Mouse (Mus musculus) brain, embryonic 18.5 days (tissue): Measurements from ENCODE around the gene Clnk.

Experiments used
- DNase-seq: peaks from one replicate; pipeline ENCODE4 v3.0.0-alpha.2; 2012; ENCODE audit warnings: low read depth, low spot score

The Clnk gene

GRCm38 (mm10) chr5:38857591-38857990, 19.0 kb downstream of the Clnk start:
- no peak for DNase-seq

DNA sequence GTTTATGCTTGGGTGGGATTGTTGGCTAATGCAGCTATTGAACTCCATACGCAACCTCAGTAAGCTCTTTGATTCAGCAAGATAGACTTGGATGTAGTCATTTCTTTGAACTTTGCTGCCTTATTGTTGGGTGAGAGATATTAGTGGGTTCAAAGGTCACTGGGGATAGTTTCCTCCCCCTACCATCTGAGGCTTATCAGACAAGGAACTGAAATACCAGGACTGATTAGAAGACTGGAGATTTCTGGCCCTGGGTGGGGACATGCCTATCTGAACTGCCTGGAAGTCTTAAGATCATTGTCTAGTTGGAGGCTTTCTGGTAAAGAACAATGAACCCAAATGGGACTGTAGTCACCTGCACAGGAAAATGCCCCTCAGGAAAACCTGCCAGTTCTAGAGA, 26.4 kb downstream of the Clnk start:
- no peak for DNase-seq

- no peak for DNase-seq
These were observed 31.1 kb downstream of the Clnk start for GRCm38 (mm10) chr5:38845529-38845928.

DNA sequence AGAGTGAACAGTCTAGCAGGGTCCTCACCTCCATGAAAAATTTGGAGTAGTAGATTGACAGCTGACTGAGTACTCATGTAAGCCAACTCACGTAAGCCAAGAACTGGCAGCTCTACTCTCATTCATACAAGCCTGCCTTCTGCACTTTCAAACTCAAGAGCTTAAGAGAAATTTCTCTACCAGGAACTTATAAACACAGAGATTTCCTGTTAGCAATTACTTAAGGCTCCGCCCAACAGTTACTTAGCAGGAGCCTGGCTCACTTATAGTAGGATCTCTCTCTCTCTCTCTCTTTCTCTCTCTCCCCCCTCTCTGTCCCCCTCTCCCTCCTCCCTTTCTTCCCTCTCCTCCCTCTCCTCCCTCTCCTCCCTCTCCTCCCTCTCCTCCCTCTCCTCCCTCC, 32.3 kb downstream of the Clnk start:
- DNase-seq, result no peak

- no peak for DNase-seq
These were observed 36.6 kb downstream of the Clnk start for GRCm38 (mm10) chr5:38839981-38840380.

DNA sequence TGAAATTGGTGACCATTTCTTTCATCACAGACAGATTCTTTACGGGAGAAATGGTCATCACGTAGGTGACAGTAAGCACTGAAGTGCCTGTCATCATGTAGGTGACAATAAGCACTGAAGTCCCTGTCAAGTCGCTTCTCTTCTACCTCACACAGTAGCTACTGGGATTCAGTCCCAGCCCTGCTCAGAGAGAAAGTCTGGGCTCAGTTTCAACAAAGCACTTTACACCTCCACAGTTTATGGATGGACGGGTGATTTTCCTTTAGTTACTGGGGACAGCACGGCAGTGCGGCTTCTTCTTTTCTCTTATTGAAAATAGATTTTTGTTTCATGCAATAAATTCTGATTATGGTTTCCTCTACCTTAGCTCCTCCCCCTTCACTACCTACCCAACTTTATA, 49.3 kb downstream of the Clnk start:
- DNase-seq, result no peak

DNA sequence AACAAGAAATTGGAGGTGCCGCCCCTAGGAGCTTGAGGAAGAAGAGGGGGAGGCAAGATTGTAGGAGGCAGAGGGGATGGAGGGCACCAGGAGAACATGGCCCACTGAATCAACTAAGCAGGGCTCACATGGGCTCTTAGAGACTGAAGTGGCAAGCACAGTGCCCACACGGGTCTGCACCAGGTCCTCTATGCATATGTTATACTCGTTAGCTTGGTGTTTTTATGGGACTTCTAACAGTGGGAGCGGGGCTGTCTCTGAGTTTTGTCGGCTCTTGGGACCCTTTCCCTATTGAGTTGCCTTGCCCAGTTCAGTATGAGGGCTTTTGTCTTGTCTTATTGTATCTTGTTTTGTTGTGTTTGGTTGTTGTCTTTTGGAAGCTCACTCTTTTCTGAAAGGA, 50.0 kb downstream of the Clnk start:
- DNase-seq, result no peak

DNA sequence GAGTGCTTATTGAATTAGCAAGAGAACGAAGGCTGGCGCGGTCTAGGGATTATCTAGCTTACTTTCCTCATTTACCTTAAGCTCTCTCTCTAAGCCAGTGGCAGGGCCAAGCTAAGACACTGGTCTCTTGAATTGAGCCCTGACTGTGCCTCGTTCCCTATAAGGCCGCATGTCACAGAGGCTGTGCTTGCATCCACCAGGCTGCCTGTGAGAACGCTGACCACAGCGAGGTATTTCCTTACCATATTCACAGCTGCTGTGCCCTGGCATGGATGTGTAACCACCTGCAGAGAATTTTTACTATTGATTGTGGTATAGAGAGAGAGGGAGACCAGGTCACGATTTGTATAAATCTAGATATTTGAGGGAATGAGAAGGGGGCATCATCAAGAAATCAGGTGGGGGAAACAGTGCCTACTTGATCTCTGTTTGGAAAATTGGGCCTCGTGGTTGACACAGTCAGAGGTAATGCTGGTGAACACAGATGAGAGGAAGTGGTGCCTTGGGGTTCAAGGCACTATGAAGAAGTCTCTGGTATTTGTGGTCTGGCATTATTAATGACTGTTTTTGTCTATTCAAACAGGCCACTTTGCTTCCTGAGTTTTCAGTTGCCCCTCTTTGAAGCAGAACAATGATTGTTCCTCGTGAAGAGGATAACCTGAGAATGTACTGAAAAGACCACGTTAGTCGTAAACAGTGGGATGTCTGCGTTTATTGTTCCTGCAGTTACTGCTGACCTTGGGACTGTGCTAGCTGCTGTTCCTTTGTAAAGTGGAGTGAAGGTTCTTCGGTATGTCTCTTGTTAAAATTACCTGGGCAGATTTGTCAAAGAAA, 52.3 kb downstream of the Clnk start:
- no peak for DNase-seq

DNA sequence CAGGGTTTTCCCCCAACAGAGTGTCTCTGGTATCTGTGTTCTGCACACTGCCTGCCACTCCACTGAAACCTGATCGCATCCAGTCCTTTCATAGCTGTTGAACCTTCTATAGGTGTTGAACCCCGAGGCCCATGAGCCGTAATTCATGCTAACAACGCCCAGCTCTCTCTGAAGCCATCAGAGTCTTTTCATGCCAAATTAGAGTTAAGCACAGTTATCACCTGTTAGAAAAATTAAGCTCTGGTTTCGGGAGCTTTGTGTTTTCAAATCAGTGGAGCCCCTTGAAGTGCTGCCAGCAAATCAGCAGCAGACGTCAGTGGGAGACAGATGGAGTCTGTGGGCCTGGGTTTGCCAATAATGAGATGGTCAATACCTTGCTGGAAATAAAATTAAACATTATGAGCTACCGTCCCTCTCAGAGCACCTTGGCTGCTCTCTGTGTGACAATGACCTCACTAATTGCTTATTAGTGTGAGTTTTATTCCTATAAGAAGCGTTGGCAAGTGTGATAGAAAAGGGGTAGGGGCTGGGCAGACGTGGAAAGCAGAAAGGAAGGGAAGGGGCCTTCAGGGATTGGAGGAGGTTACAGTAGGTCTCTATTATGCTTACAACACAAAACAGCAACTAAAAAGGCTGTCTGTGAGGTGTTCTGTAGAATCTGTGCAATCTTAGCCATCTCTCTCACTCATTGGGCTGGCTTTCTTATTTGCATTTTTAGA, 63.1 kb downstream of the Clnk start:
- no peak for DNase-seq

- no peak for DNase-seq
These were observed 63.7 kb downstream of the Clnk start for GRCm38 (mm10) chr5:38812916-38813315.

DNA sequence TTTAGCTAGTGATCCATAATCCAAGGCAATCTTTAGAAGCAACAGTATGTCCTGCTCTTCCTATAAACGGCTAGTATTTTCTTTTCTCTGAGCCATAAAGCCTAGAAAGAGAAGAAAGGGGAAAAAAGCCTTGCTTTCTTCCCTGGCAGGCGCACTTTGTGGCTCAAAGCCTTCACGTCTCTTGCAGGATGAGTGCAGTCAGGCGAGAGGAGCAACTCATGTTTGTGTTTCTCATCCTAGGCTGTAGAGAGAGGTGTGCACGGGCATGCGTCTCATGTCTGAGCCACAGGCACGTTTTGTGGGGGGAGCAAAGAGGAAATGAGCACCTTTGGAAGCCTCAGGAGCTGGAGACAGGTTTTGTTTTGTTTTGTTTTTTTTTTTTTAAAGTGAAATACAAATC, 64.2 kb downstream of the Clnk start:
- DNase-seq, result no peak

DNA sequence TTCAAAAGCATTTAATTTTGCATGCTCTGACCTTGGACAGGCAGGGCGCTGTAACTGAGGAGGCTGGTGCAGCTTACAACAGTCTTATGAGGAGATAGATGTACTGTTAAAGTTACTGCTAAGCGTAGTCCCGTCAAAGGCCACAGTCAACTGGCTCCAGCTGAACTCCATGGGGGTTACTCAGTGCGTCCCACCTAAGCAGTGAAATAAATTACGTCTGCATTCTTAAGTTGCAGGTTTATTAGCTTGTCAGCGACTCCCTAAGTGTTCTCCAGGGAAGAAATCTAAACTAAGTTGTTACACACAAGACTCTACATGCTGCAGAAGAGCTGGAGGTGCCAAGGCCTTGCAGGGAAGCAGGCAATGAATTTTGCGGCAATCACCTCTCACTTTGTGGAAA, 77.7 kb downstream of the Clnk start:
- DNase-seq, result no peak

DNA sequence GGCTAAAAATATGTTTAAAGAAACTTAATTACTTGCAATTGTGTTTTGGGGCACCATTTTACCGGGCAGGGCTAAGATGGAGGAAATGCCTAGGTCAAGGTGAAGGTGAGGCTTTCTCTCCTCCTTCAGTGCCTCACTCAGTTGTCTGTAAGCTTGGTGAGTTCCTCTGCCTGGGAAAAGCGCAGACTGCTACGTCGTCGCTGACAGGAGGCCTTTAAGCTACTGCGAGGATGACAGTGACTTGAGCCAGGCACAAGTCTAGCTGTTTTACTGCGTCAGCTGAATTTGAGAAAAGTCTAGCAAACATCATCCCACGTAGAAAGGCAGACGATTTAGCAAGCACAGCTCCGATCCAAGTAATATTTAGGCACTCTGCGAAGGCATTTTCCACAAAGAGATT, 81.5 kb downstream of the Clnk start:
- DNase-seq, result no peak

DNA sequence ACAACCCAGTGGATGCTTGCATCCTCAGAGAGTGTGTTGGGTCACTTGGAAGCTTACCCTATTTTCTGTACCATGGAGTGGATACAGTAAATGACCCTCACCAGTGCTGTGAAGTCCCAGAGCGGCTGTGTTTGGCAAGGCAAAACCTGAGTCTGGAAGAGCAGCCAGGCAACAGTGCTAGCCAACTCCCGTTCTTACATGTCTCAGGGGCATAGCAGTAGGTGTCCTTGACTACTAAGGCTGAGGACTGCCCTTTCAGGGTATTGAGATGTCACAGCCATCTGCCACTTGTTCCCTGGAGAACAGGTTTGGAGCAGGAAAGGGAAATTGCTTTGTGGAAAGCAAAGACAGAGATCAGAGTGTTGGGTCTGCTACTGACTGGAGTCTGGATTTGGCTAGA, 85.5 kb downstream of the Clnk start:
- DNase-seq, result no peak

DNA sequence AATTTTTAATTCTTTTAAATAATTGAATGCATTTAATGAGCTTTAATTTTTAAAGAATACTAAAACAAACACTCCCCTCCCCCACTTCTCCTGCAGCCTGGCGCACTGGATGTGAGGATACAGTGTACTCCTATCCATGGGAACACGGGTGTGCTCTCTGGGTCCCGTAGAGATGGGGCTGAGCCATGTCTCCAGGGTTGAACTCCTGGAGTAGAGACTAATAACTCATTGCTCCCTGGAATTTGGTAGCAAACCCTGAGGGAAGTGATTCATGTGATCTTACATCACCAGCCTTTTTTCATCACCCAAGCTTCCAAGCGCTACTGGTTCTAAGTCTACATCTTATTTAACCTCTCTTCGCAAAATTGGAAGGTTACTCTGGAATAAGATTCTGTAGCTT, 87.8 kb downstream of the Clnk start:
- DNase-seq, result no peak

DNA sequence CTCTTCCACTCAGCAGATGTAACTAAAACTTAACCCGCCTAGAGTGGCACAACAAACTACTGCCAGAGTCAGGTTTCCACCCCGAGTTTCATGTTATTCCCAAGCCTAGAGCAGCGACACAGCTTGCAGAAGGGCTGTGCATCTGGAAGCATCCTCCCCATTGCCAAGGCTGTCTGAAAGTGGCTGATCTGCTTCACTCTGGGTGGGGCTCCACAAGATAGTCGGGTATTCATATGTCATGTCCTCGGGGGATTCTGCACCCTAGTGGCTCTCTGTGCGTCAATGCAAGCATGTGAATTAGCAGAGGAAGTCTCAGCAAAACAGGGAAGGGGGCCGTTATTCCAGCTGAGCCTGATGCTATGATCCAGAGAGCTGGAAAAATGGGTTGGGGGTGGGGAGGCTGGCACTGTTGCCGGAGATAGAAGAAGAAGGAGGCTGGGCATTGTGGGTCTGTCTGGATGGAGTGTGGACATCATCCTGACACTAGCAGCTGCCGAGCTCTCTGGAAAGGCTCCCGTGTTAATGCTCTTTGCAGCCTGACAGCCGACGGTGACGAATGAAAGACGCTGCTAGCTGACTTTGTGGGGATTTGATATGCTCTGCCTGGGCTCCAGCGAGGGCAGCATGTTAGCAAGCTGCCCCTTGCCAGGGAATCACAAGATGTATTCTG, 88.6 kb downstream of the Clnk start:
- DNase-seq, result no peak

GRCm38 (mm10) chr5:38786126-38786525, 90.5 kb downstream of the Clnk start:
- DNase-seq, result no peak

DNA sequence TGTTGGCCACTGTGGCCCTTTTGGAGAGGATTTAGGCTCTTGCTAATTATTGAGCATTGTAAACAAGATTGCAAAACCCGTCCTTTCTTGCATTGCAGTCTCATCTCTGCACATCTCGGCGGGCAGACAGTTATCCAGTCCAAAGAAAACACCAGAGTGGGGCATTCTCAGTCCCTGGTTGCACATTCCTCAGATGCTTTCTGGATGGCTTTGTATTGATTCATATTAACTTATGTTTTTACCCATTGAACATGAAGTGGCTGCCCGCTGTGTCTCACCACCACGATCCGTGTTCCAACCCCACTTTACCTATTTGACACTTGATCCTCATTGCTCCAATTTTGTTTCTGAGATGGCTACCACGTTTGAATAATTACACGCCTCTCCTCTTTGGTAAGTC, 90.9 kb downstream of the Clnk start:
- no peak for DNase-seq

DNA sequence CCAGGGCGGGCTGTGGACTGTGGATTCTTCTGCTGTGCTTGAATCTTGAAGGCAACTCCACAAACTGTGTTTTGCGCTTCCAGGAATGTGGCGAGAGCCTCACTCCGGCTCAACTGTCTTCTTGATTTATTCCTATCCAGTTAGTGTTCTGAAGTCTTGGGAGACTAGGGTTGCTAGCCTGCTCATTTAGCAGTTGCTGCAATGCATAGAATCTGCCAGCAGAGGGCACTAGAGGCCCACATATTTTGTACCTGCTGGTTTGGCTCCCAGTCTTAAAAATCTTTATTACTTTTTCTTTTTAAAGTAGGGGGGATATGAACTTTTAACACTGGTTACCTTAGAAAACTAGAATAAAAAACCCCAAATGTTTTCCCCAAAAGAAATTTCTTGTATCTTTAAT, 94.8 kb downstream of the Clnk start:
- DNase-seq, result peak; percentile 46

- no peak for DNase-seq
These were observed 96.0 kb downstream of the Clnk start for GRCm38 (mm10) chr5:38780631-38781030.

DNA sequence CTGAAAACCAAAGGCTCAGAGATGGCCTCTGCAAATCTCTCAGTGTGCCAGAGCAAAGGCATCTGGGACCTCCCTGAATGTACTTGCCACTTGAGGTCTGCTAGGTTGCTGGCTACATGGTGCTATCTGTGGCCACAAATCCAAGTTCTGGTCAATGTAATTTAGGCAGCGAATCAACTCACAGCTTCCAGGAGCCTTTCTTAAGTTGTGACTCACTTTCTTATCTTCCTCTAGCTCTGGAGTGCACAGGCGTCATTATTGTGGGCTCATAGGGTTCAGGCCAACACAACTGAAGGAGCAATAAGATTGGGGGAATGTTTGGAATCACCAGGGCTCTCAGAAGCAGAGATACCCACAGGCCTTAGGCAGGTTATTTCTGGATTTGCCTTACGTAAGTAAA, 96.6 kb downstream of the Clnk start:
- no peak for DNase-seq

- DNase-seq, result no peak
These were observed 101.1 kb downstream of the Clnk start for GRCm38 (mm10) chr5:38775500-38775899.

GRCm38 (mm10) chr5:38754950-38755349, 121.7 kb downstream of the Clnk start:
- DNase-seq, result no peak
